Mouse (Mus musculus) urinary bladder, postnatal 25 days (tissue): Measurements from ENCODE around the gene Pate2.

Experiments used
- DNase-seq: peaks from one replicate; pipeline ENCODE4 v3.0.0; 2022; ENCODE audit warnings: low spot score

Gene Pate2

GRCm38 (mm10) chr9:35569571-35570534, at the start of gene Pate2, which contains the start of gene Hyls1:
Gene Pate2 (plus strand): TSS chr9:35570284.
Gene Hyls1 (minus strand): TSS chr9:35570398.
- peak; percentile 81 for DNase-seq

- no peak for DNase-seq
Observed at GRCm38 (mm10) chr9:35520631-35521348, 49.3 kb upstream of the Pate2 start.

GRCm38 (mm10) chr9:35522241-35522640, 47.8 kb upstream of the Pate2 start:
- DNase-seq = no peak

GRCm38 (mm10) chr9:35522821-35523515, 47.1 kb upstream of the Pate2 start:
- DNase-seq = no peak

- no peak for DNase-seq
Observed at GRCm38 (mm10) chr9:35523541-35523940, 46.5 kb upstream of the Pate2 start.

GRCm38 (mm10) chr9:35523941-35524411, 46.1 kb upstream of the Pate2 start:
- peak; percentile 59 for DNase-seq

- no peak for DNase-seq
Observed at GRCm38 (mm10) chr9:35529141-35529540, 40.9 kb upstream of the Pate2 start.

GRCm38 (mm10) chr9:35529796-35530195, 40.3 kb upstream of the Pate2 start:
- no peak for DNase-seq

GRCm38 (mm10) chr9:35533266-35533665, 36.8 kb upstream of the Pate2 start:
- DNase-seq = no peak

- peak; percentile 36 for DNase-seq
Observed at GRCm38 (mm10) chr9:35535110-35535509, 35.0 kb upstream of the Pate2 start.

GRCm38 (mm10) chr9:35535876-35536275, 34.2 kb upstream of the Pate2 start:
- no peak for DNase-seq

- no peak for DNase-seq
Observed at GRCm38 (mm10) chr9:35539001-35539750, 30.9 kb upstream of the Pate2 start.

GRCm38 (mm10) chr9:35541024-35541423, 29.1 kb upstream of the Pate2 start:
- DNase-seq = no peak

- DNase-seq = peak; percentile 85
Observed at GRCm38 (mm10) chr9:35541488-35541887, 28.6 kb upstream of the Pate2 start.

- no peak for DNase-seq
Observed at GRCm38 (mm10) chr9:35541941-35542340, 28.1 kb upstream of the Pate2 start.

- no peak for DNase-seq
Observed at GRCm38 (mm10) chr9:35543099-35543860, 26.8 kb upstream of the Pate2 start.

GRCm38 (mm10) chr9:35544666-35545065, 25.4 kb upstream of the Pate2 start:
- no peak for DNase-seq

GRCm38 (mm10) chr9:35545704-35546103, 24.4 kb upstream of the Pate2 start:
- no peak for DNase-seq

- no peak for DNase-seq
Observed at GRCm38 (mm10) chr9:35546745-35547144, 23.3 kb upstream of the Pate2 start.

- DNase-seq = no peak
Observed at GRCm38 (mm10) chr9:35548455-35548854, 21.6 kb upstream of the Pate2 start.
